Mouse (Mus musculus): ENCODE data around the gene Col8a1.

- TF ChIP-seq CTCF (IDR thresholded peaks at IDR 0.05; ENCODE audit: borderline replicate concordance, insufficient read depth, low read depth, low read length) (no peak), POLR2A (IDR thresholded peaks at IDR 0.05; ENCODE audit: borderline replicate concordance, insufficient read depth, low read length) (no peak)
Observed at GRCm38 (mm10) chr16:57733139-57733538, 21.4 kb downstream of the Col8a1 start.
